Mouse (Mus musculus) testis, adult 2 months (tissue): ENCODE data around the gene Suz12. TPM values are rescaled to one million over a fixed set of nuclear protein-coding genes. Genes with fewer than 3 reads are reported as not detected.

Experiments
- H3K27ac ChIP-seq: fragments of 200-500 bp; 2 replicates; pipeline ENCODE4 v1.5.1; 2012; ENCODE audit warnings: low read depth, low read length; ENCODE audit not compliant: control insufficient read depth, insufficient read depth
- H3K27me3 ChIP-seq: fragments of 200-500 bp; 2 replicates; pipeline ENCODE4 v1.6.1; 2012; ENCODE audit warnings: mild to moderate bottlenecking, low read length, moderate library complexity; ENCODE audit not compliant: control insufficient read depth, insufficient read depth
- H3K36me3 ChIP-seq: fragments of 200-500 bp; 2 replicates; pipeline ENCODE4 v1.6.1; 2012; ENCODE audit warnings: mild to moderate bottlenecking, low read length; ENCODE audit not compliant: control insufficient read depth, insufficient read depth
- H3K4me1 ChIP-seq: fragments of 200-500 bp; 2 replicates; pipeline ENCODE4 v1.6.1; 2012; ENCODE audit warnings: low read length; ENCODE audit not compliant: control insufficient read depth, insufficient read depth
- H3K4me3 ChIP-seq: fragments of 200-500 bp; 2 replicates; pipeline ENCODE4 v1.5.1; 2012; ENCODE audit warnings: low read depth, mild to moderate bottlenecking, low read length, moderate library complexity, mixed read lengths; ENCODE audit not compliant: control insufficient read depth
- CTCF ChIP-seq: fragments of 200-500 bp; IDR thresholded peaks from 2 replicates; pipeline ENCODE4 v1.5.1; 2012; ENCODE audit warnings: low read depth, mild to moderate bottlenecking, inconsistent platforms, low read length, moderate library complexity; ENCODE audit not compliant: control insufficient read depth, insufficient read depth, insufficient replicate concordance
- POLR2A ChIP-seq: fragments of 200-500 bp; IDR thresholded peaks from 2 replicates; pipeline ENCODE4 v1.6.1; 2012; ENCODE audit warnings: low read depth, mild to moderate bottlenecking, inconsistent platforms, low read length, moderate library complexity; ENCODE audit not compliant: control insufficient read depth
- polyA plus RNA-seq: library from polyadenylated mRNA; depleted of rRNA; stranded (reverse); fragments of >200 nt; gene quantifications from 2 replicates; pipeline ENCODE4 v1.2.3, GENCODE M21; 2012

The Suz12 gene
- polyA plus RNA-seq, 1 experiment = 6.4 TPM

DNA sequence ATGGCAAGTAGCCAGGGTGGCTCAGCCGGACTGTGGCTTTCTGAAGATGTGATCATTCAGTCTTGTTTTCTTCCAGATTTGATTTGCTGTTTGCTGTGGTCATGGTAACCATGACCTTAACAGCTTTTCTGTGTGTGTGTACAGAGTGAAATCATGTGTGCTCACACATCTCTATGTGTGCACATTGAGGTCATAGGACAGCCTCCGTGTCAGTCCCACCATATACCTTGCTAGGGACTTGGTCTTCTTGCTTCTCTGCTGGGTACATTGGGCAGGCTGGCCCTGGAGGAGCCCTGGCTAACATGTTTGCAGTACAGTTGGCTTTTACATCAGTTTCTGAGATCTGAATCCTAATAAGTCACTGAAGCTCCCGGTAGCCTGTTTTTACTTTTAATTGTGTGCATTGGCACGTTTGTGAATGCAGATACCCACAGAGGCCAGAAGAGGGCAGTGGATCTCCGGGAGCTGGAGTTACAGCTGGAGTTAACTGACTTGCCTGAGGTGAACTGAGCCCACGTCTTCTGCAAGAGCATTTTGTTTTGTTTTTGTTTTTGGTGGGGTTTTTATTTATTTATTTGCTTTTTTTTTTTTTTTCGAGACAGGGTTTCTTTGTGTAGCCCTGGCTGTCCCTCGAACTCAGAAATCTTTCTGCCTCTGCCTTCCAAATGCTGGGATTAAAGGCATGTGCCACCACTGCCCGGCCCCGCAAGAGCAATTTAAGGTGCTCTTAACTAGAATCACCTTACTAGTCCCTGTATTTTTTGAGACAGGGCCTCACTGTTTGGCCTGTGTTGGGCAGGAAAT is 49.9 kb downstream of the Suz12 start:
- Histone ChIP-seq H3K36me3 (no peaks in the 10 kb centered on the region), H3K4me3 (no peak overlapping the region), H3K4me1 (no peaks in the 10 kb centered on the region), H3K27me3 (no peaks in the 10 kb centered on the region), H3K27ac (no peak overlapping the region)
- TF ChIP-seq POLR2A (no peak), CTCF (peak; percentile 40; the same call in 1 of the 2 replicates)

- no peaks in the 10 kb centered on the region for H3K27me3 ChIP-seq
- no peaks in the 10 kb centered on the region for H3K36me3 ChIP-seq
- H3K27ac ChIP-seq = no peak overlapping the region
- H3K4me3 ChIP-seq = no peak overlapping the region
- H3K4me1 ChIP-seq = no peaks in the 10 kb centered on the region
- no peak for TF ChIP-seq CTCF
- TF ChIP-seq POLR2A = no peak
Observed at GRCm38 (mm10) chr11:80043419-80043817, 50.5 kb downstream of the Suz12 start.

DNA sequence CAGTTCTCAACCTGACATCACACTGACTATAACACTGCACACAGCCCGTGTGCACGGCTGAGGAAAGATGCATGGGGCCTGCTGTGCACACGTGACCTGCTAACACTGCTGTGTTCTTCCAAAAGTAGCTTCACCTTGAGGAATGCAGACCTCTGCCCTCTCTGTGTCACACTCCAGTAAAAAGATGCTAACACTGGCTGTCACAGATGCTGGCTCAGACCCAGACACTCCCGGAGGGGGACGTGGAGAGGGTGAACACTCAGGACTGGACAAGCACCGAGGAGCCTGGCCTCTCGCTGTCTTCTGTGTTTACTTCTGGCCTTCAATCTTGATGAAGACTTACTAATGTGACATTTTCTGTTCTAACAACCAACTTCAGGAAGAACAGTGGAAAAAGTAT is 54.0 kb downstream of the Suz12 start:
- no peaks in the 10 kb centered on the region for H3K36me3 ChIP-seq
- H3K4me3 ChIP-seq = no peak overlapping the region
- TF ChIP-seq CTCF (no peak), POLR2A (no peak)
- H3K27ac ChIP-seq = no peak overlapping the region
- no peaks in the 10 kb centered on the region for H3K27me3 ChIP-seq
- no peaks in the 10 kb centered on the region for H3K4me1 ChIP-seq

GRCm38 (mm10) chr11:80050088-80050487 is 57.2 kb downstream of the Suz12 start:
- Histone ChIP-seq H3K27ac (no peak overlapping the region), H3K4me3 (no peak overlapping the region), H3K27me3 (no peaks in the 10 kb centered on the region), H3K4me1 (no peaks in the 10 kb centered on the region), H3K36me3 (no peaks in the 10 kb centered on the region)
- TF ChIP-seq CTCF = no peak

DNA sequence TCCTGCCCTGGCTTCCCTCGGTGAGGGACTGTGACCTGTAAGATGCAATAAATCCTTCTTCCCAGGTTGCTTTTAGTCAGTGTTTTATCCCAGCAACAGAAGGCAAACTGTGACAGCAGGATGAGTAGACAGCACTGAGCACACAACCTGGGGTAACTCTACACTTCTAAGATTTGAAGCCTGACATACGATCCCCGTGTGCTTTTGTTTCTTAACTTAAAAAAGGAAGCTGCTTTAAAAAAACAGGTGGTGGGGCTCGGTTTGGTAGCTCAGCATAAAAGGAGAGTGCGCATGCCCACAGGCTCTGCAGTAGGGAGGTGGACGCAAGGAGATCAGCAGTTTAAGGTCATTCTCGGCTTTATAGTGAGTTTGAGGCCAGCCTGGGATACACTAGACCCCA is 59.5 kb downstream of the Suz12 start:
- no peak overlapping the region for H3K4me3 ChIP-seq
- TF ChIP-seq CTCF = no peak
- no peak for TF ChIP-seq POLR2A
- H3K4me1 ChIP-seq = no peaks in the 10 kb centered on the region
- H3K36me3 ChIP-seq = no peaks in the 10 kb centered on the region
- no peak overlapping the region for H3K27ac ChIP-seq
- no peaks in the 10 kb centered on the region for H3K27me3 ChIP-seq

DNA sequence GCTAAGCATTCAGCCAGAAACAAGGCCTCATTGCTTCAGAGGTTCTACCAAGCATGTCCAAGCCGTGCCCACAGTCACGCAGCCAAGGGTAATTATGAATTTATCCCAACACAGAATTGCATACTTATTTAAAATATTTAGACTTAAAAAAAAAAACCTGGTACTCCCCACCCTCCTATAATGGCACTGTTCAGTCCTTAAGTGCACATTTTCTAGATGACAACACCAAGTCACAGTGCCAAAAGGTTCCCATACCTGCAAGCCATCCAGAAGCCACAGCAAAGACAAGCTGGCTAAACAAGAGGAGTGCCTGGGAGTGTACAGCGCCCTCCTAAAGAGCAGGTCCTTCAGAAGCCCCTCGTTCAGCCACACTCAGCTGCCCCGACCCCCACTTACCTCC is 60.3 kb downstream of the Suz12 start:
- H3K27me3 ChIP-seq = no peaks in the 10 kb centered on the region
- no peaks in the 10 kb centered on the region for H3K36me3 ChIP-seq
- H3K27ac ChIP-seq = no peak overlapping the region
- no peak for TF ChIP-seq CTCF
- no peak for TF ChIP-seq POLR2A
- H3K4me1 ChIP-seq = no peaks in the 10 kb centered on the region
- no peak overlapping the region for H3K4me3 ChIP-seq

DNA sequence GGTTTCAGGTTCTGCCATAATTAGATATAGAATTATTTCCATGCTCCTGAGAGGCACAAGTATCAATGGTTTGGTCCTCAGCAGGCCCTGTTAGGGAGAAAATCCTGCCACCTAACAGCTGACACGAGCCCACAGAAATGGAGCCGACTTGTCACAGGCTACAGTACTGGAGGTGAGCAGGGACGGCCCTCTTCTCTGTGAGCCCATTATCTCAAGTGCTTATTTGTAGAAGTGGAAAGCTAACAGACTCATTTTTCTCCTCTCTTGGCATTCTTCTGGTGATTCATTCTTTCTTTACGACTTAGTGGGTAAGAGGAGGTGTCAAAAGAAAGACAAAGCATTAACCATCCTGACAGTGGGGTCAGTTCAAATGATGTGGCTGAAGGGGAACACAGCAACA is 61.8 kb downstream of the Suz12 start:
- Histone ChIP-seq H3K4me3 (no peak overlapping the region), H3K36me3 (no peaks in the 10 kb centered on the region), H3K27ac (no peak overlapping the region), H3K27me3 (no peaks in the 10 kb centered on the region), H3K4me1 (no peaks in the 10 kb centered on the region)
- TF ChIP-seq POLR2A (no peak), CTCF (no peak)

- Histone ChIP-seq H3K27me3 (no peaks in the 10 kb centered on the region), H3K36me3 (no peaks in the 10 kb centered on the region), H3K4me1 (no peaks in the 10 kb centered on the region), H3K27ac (no peak overlapping the region), H3K4me3 (no peak overlapping the region)
- TF ChIP-seq CTCF = no peak
- no peak for TF ChIP-seq POLR2A
Observed at GRCm38 (mm10) chr11:80056141-80056540, 63.2 kb downstream of the Suz12 start.
